Comparison of ENCODE assay signal across 8 mouse cellular contexts in the genomic region with DNA sequence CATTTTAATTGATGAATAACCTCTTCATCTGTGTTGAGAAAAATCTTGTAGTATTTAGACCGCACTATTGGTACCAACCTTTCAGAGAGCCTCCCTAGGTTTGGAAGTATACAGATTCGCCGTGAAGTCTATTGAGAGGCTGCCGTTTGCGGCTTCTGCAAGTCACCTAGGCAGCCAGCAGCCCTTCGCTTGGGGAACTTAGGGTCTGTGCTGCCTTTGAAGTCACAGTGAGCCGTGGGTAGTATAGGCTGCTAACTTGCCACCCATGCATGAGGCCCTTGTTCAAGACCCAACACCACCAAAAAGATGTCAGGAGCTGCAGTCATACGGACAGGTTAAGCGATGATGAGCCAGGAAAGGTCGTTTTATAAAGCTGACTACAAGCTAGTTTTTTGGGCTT. TPM values are rescaled to one million over a fixed set of nuclear protein-coding genes. Genes with fewer than 3 reads are reported as not detected.
DNase-seq lines count a peak whose midpoint lies in the region; ATAC-seq and TF ChIP-seq lines count a peak whose summit lies in the region.

No protein-coding gene starts in this region.

- no peaks in the 10 kb centered on the region for H3K9me3 ChIP-seq in erythroblast, embryonic 14.5 days (ENCODE audit: control insufficient read depth, low read length)
- H3K9me3 ChIP-seq in lung, postnatal 0 days (ENCODE audit: low read length), result no peaks in the 10 kb centered on the region
- no peaks in the 10 kb centered on the region for H3K9me3 ChIP-seq in liver, embryonic 14.5 days (ENCODE audit: control insufficient read depth, low read length)

- no peak overlapping the region for H3K9ac ChIP-seq in lung, postnatal 0 days (replicated peaks; ENCODE audit: low read depth)
- H3K9ac ChIP-seq in liver, embryonic 14.5 days (replicated peaks), result no peak overlapping the region

- no peak for TF ChIP-seq CTCF in lung, postnatal 0 days (IDR thresholded peaks at IDR 0.05)
- no peak for TF ChIP-seq CTCF in liver, embryonic 14.5 days (IDR thresholded peaks at IDR 0.05; ENCODE audit: low read depth)

- intact Hi-C loops in left cerebral cortex, postnatal 36 days (cut with DNase I), result no loop called here

- H3K27ac ChIP-seq in lung, postnatal 0 days (ENCODE audit: low read length), result no peak overlapping the region
- H3K27ac ChIP-seq in liver, embryonic 14.5 days, result no peak overlapping the region

- no peak for TF ChIP-seq EP300 in lung, postnatal 0 days (IDR thresholded peaks at IDR 0.05)
- no peak for TF ChIP-seq EP300 in liver, embryonic 14.5 days (IDR thresholded peaks at IDR 0.05; ENCODE audit: low read depth)

- WGBS in lung, postnatal 0 days, result 79% methylated on average over 10 of the region's 10 CpGs
- 71% methylated on average over 10 of the region's 10 CpGs for WGBS in liver, embryonic 14.5 days (ENCODE audit: insufficient replicate concordance)

- H3K4me3 ChIP-seq in erythroblast, embryonic 14.5 days (replicated peaks), result peak overlapping the region; percentile 77
- no peak overlapping the region for H3K4me3 ChIP-seq in lung, postnatal 0 days (ENCODE audit: low read depth, low read length)
- H3K4me3 ChIP-seq in liver, embryonic 14.5 days (ENCODE audit: insufficient read depth in 1 of 2, low read depth in 2 of 2, low read length in 2 of 2), result peak overlapping the region in 1 of 2 experiments; percentile 1; a peak in 2 of 4 replicates

- H3K4me1 ChIP-seq in erythroblast, embryonic 14.5 days (ENCODE audit: control insufficient read depth), result peaks cover 61% of the 10 kb centered on the region
- peaks cover 12% of the 10 kb centered on the region; the same call in 1 of the 2 replicates for H3K4me1 ChIP-seq in lung, postnatal 0 days (ENCODE audit: insufficient read depth, low read depth, low read length)
- peaks cover 25 to 26% of the 10 kb centered on the region in 2 experiments for H3K4me1 ChIP-seq in liver, embryonic 14.5 days (replicated peaks; ENCODE audit: control insufficient read depth in 2 of 2, insufficient read depth in 2 of 2, low read length in 1 of 2)

- peaks cover 14% of the 10 kb centered on the region for H3K27me3 ChIP-seq in erythroblast, embryonic 14.5 days (ENCODE audit: control insufficient read depth)
- H3K27me3 ChIP-seq in lung, postnatal 0 days (replicated peaks; ENCODE audit: insufficient read depth, low read length), result no peaks in the 10 kb centered on the region
- no peaks in the 10 kb centered on the region for H3K27me3 ChIP-seq in liver, embryonic 14.5 days (ENCODE audit: control insufficient read depth, insufficient read depth, low read length)

- DNase-seq in lung, postnatal 0 days (ENCODE audit: low spot score), result no peak
- DNase-seq in lung, postnatal 36 days, result no peak
- DNase-seq in liver, embryonic 14.5 days (ENCODE audit: low read depth in 3 of 3, low spot score in 3 of 3), result no peak
- peak; percentile 50 for DNase-seq in thymus, postnatal 25 days
- DNase-seq in left cerebral cortex, postnatal 36 days (ENCODE audit: low spot score in 2 of 2), result no peak
- no peak for DNase-seq in MN1 (ENCODE audit: low spot score)

- no peak for ATAC-seq in erythroblast, adult 5-6 weeks (replicated peaks; ENCODE audit: low FRiP score, poor library complexity, severe bottlenecking)
- ATAC-seq in lung, postnatal 0 days, result no peak
- no peak for ATAC-seq in liver, embryonic 14.5 days (ENCODE audit: insufficient read depth)

- H3K4me2 ChIP-seq in lung, postnatal 0 days (replicated peaks; ENCODE audit: low read depth, low read length), result peak overlapping the region; percentile 95
- peak overlapping the region; percentile 100 for H3K4me2 ChIP-seq in liver, embryonic 14.5 days (ENCODE audit: low read depth)

- peaks cover 30% of the 10 kb centered on the region for H3K36me3 ChIP-seq in erythroblast, embryonic 14.5 days (ENCODE audit: control insufficient read depth)
- H3K36me3 ChIP-seq in lung, postnatal 0 days (ENCODE audit: insufficient read depth, low read length), result no peaks in the 10 kb centered on the region
- H3K36me3 ChIP-seq in liver, embryonic 14.5 days (replicated peaks; ENCODE audit: control insufficient read depth, insufficient read depth, low read depth), result no peaks in the 10 kb centered on the region; the same call in 1 of the 2 replicates

RNA-seq across cellular contexts. Expression of a gene that starts 2.0 kb away (rescaled TPM):
- polyA plus RNA-seq in erythroblast, embryonic 14.5 days (2012), result 0.08 and 0.12 TPM in 2 replicates
- total RNA-seq in erythroblast, adult 5-6 weeks (2015; ENCODE audit: low replicate concordance), result 2.1 and 2.9 TPM in 2 replicates
- total RNA-seq in erythroblast, adult 5-6 weeks (2017; ENCODE audit: low replicate concordance), result 1.4 and 4.0 TPM in 2 replicates
- polyA plus RNA-seq in lung, postnatal 0 days (2015; fragmentation: Nextera tagmentation; extraction: Ambion mirVana), result 12.2 and 12.7 TPM in 2 replicates
- 3.5 and 3.6 TPM in 2 replicates for polyA plus RNA-seq in liver, embryonic 14.5 days (2012; rRNA removed)
- 2.7 and 2.9 TPM in 2 replicates for polyA plus RNA-seq in liver, embryonic 14.5 days (2014; fragmentation: Nextera tagmentation; extraction: Ambion mirVana)
- total RNA-seq in left cerebral cortex, postnatal 36 days (2021), result 10 to 100 TPM; 39.1 to 42.7 TPM

RNA-seq across cellular contexts. Expression of a gene that starts 21.9 kb away (rescaled TPM):
- 0.14 and 0.23 TPM in 2 replicates for polyA plus RNA-seq in erythroblast, embryonic 14.5 days (2012)
- total RNA-seq in erythroblast, adult 5-6 weeks (2015; ENCODE audit: low replicate concordance), result 0.42 TPM in 1 of 2 replicates, not detected in the other
- 3.6 and 5.9 TPM in 2 replicates for total RNA-seq in erythroblast, adult 5-6 weeks (2017; ENCODE audit: low replicate concordance)
- 4.5 and 5.1 TPM in 2 replicates for polyA plus RNA-seq in lung, postnatal 0 days (2015; fragmentation: Nextera tagmentation; extraction: Ambion mirVana)
- 1.7 and 2.0 TPM in 2 replicates for polyA plus RNA-seq in liver, embryonic 14.5 days (2012; rRNA removed)
- polyA plus RNA-seq in liver, embryonic 14.5 days (2014; fragmentation: Nextera tagmentation; extraction: Ambion mirVana), result 0.50 and 0.58 TPM in 2 replicates
- 10 to 100 TPM; 12.2 to 14.5 TPM for total RNA-seq in left cerebral cortex, postnatal 36 days (2021)
